Mouse (Mus musculus): Measurements from ENCODE around the gene Prss41. TPM values are rescaled to one million over a fixed set of nuclear protein-coding genes. Genes with fewer than 3 reads are reported as not detected.

Prss41 gene
- total RNA-seq (2023): not detected in 2 replicates

DNA sequence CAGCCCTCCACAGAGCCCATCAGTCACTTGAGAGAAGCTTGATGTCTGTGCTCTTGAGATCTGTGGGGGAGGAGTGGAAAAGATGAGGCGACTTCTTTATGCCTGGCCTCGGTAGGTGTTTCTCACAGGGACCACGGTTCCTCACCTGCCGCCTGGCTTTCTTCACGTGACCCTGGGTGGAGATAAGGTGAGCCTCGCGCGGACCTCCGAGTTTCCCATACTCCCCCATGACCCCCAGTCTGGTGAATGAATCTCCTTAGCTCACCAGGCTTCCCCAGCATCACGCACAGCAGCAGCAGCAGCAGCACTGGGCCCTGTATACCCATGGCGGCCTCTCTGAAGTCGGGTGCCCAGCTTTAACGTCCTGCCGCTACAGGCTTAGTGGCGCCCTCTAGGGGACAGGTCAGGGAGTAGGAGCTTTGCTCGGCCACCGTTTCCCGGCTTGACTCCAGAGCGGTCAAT lies at the start of gene Prss41, which contains the start of gene Prss32:
Prss41 (minus strand) TSS at position 361 of the 462 bp plus-strand sequence.
Prss32 (plus strand) TSS at position 44 of the 462 bp plus-strand sequence.

DNA sequence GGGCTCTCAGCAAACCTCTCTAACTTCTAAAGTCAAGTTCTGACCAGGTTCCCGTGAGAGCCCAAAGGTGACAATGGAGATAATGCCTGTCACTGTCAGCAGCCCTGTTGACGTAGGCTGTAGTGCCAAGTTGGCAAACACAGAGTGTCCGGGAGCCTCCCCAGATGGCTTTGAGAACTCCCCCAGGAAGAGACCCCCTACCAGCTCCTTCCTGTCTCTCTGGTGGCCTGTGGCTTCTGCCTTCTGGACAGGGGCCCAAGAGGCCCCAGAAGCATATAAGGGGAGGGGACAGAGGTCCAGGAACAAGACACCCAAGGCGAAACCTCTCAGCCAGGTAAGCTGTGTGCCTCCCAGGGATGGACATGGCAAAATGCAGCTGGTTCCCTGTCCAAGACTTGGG lies 36.6 kb upstream of the Prss41 start, which contains the start of the genes Dcpp1 and Dcpp2:
Dcpp1 (plus strand) TSS at position 301 of the 400 bp plus-strand sequence.
Dcpp2 (plus strand) TSS at position 305 of the 400 bp plus-strand sequence.

DNA sequence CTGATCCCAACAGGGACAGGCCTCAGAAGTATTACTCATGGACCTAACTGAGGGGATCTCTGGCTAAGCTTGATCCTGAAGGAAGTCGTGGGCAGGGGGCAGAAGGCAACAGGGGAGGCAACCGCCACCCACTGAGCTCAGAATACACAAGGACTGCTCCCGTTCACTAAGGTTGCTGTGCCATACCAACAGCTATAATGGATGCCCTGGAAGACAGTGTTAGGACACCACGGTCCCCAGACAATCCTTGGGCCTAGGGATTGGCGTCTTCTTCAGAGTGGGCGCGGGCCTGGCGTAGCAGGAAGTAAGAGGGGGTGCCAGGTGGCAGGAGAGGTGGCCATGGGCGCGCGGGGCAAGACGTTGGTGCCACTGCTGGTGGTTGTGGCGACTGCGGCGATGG lies 23.8 kb upstream of the Prss41 start, which contains the start of gene Prss21:
Prss21 (plus strand) TSS at position 301 of the 400 bp plus-strand sequence.

DNA sequence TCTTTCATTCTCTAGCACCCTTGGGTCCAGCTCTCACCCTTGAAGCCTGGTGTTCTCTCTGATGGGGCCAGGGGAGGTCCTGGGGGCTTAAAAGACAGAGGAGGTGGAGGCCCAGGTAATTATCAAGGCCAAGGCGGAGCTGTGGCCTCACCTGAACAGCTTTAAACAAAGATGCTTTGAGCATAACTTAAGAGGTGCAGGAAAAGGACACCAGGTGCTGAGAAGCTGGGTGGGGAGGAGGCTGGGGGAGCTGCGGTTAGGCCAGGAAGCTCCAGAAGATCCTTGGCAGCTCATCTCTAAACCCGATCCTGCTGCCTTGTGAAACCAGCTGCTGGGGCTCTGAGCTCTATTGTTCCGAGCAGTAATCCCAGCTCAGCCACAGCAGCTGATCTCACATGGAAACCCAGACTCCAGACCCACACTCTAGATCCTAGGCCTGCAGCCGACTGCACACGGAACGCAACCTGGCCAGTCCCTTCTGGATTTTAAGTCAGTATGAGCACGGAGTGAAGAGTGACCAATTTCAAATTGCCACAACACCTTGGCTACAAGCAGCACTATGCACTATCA lies 7.9 kb downstream of the Prss41 start, which contains the start of gene Prss33:
Prss33 (minus strand) TSS at position 51 of the 570 bp plus-strand sequence.

DNA sequence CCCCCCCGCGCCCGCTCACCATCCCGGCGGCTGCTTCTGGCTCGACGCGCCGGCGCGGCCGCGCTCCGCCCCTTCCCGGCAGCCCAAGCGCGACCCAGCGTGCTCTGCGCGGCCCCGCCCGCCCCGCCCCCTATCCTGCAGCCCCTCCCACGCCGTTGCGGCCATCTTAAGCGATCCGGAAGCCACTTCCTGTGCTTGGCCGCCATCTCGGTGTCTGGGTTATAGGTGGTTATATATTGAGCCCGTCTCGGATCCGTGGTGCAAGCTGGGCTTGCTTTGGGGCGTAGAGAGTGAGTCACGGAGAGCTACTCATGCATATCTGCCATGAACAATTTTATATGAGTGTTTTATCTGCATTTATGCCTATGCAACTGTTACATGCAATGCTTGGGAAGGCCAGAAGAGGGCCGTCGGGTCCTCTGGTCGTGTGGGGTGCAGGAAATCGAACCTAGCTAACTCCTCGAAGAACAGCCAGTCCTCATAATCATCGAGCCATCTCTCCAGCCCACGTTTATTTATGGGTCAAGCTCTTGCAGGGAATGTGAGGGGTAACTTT lies 14.8 kb downstream of the Prss41 start, which contains the start of gene Elob:
Elob (minus strand) TSS at position 73 of the 556 bp plus-strand sequence.

GRCm38 (mm10) chr17:23790269-23791078 lies 53.5 kb downstream of the Prss41 start, which contains the start of gene Srrm2:
TSS of gene Srrm2 (plus strand) at chr17:23790532.

Other genes starting within 250 kb of the Prss41 start
- gene Zfp13, start 244.7 kb downstream of the Prss41 start, total RNA-seq (2023): not detected in 2 replicates
- 0.27 TPM in 1 of 2 replicates, not detected in the other for gene Zscan10, start 243.3 kb downstream of the Prss41 start, total RNA-seq (2023)
- gene Mmp25, start 198.9 kb downstream of the Prss41 start, total RNA-seq (2023): 177 and 198 TPM in 2 replicates
- 2.2 and 2.5 TPM in 2 replicates for gene Bicdl2, start 183.7 kb downstream of the Prss41 start, total RNA-seq (2023)
- 50.8 and 57.7 TPM in 2 replicates for gene Hcfc1r1, start 170.6 kb downstream of the Prss41 start, total RNA-seq (2023)
- 14.7 and 18.6 TPM in 2 replicates for gene Thoc6, start 170.3 kb downstream of the Prss41 start, total RNA-seq (2023)
- 12.7 and 14.8 TPM in 2 replicates for gene Tnfrsf12a, start 166.7 kb downstream of the Prss41 start, total RNA-seq (2023)
- not detected in 2 replicates for gene Cldn6, start 164.9 kb downstream of the Prss41 start, total RNA-seq (2023)
- not detected in 2 replicates for gene Cldn9, start 160.1 kb downstream of the Prss41 start, total RNA-seq (2023)
- 0.28 TPM in 1 of 2 replicates, not detected in the other for gene 1520401A03Rik, start 121.4 kb downstream of the Prss41 start, total RNA-seq (2023)
- gene Pkmyt1, start 117.8 kb downstream of the Prss41 start, total RNA-seq (2023): 39.1 and 51.5 TPM in 2 replicates
- gene Paqr4, start 103.3 kb downstream of the Prss41 start, total RNA-seq (2023): 2.1 and 2.5 TPM in 2 replicates
- not detected in 2 replicates for gene Kremen2, start 98.3 kb downstream of the Prss41 start, total RNA-seq (2023)
- 6.7 and 7.9 TPM in 2 replicates for gene Flywch1, start 72.6 kb downstream of the Prss41 start, total RNA-seq (2023)
- not detected in 2 replicates for gene Flywch2, start 58.1 kb downstream of the Prss41 start, total RNA-seq (2023)
- 630 and 877 TPM in 2 replicates for gene Srrm2, start 53.6 kb downstream of the Prss41 start, total RNA-seq (2023)
- 121 and 182 TPM in 2 replicates for gene Elob, start 15.0 kb downstream of the Prss41 start, total RNA-seq (2023)
- not detected in 2 replicates for gene Prss33, start 8.1 kb downstream of the Prss41 start, total RNA-seq (2023)
- not detected in 2 replicates for gene Prss32, start 317 bp downstream of the Prss41 start, total RNA-seq (2023)
- gene Prss21, start 23.9 kb upstream of the Prss41 start, total RNA-seq (2023): not detected in 2 replicates
- gene Dcpp1, start 36.7 kb upstream of the Prss41 start, total RNA-seq (2023): not detected in 2 replicates
- gene Dcpp2, start 36.7 kb upstream of the Prss41 start, total RNA-seq (2023): not detected in 2 replicates
- gene Dcpp3, start 73.3 kb upstream of the Prss41 start, total RNA-seq (2023): not detected in 2 replicates
- gene Sbp, start 97.5 kb upstream of the Prss41 start, total RNA-seq (2023): not detected in 2 replicates
- gene Sbpl, start 111.1 kb upstream of the Prss41 start, total RNA-seq (2023): not detected in 2 replicates
- not detected in 2 replicates for gene Prss30, start 136.4 kb upstream of the Prss41 start, total RNA-seq (2023)
- not detected in 2 replicates for gene Prss22, start 153.9 kb upstream of the Prss41 start, total RNA-seq (2023)
- gene Prss27, start 194.0 kb upstream of the Prss41 start, total RNA-seq (2023): not detected in 2 replicates
- 13.0 and 13.8 TPM in 2 replicates for gene Kctd5, start 229.3 kb upstream of the Prss41 start, total RNA-seq (2023)

All from neutrophil, adult 65 days (primary cell).